Mouse (Mus musculus): Measurements from ENCODE around the gene Akap13. TPM values are rescaled to one million over a fixed set of nuclear protein-coding genes. Genes with fewer than 3 reads are reported as not detected.

Gene Akap13
- total and polyA plus RNA-seq, 3 experiments = 16.8 to 72.0 (median 64.1) TPM

- Histone ChIP-seq H3K27ac (no peak overlapping the region), H3K27me3 (ENCODE audit: control insufficient read depth, insufficient read depth, low read length) (no peaks in the 10 kb centered on the region), H3K79me2 (replicated peaks; ENCODE audit: control insufficient read depth, insufficient read depth, low read length) (peaks cover 6% of the 10 kb centered on the region), H3K36me3 (ENCODE audit: control insufficient read depth, insufficient read depth, low read length) (peaks cover 2% of the 10 kb centered on the region; the same call in 1 of the 2 replicates), H3K4me3 (no peak overlapping the region), H3K9ac (ENCODE audit: low read depth, low read length) (no peak overlapping the region), H3K4me1 (ENCODE audit: control insufficient read depth, insufficient read depth, low read length) (peaks cover 7% of the 10 kb centered on the region)
- intact Hi-C loops (cut with DNase I) = no loop called here
- DNase-seq = no peak
- no peak for TF ChIP-seq POLR2A (IDR thresholded peaks at IDR 0.05; ENCODE audit: insufficient read depth, low read depth, low read length)
Measured at GRCm38 (mm10) chr7:75474564-75475150, 19.3 kb downstream of the Akap13 start.

DNA sequence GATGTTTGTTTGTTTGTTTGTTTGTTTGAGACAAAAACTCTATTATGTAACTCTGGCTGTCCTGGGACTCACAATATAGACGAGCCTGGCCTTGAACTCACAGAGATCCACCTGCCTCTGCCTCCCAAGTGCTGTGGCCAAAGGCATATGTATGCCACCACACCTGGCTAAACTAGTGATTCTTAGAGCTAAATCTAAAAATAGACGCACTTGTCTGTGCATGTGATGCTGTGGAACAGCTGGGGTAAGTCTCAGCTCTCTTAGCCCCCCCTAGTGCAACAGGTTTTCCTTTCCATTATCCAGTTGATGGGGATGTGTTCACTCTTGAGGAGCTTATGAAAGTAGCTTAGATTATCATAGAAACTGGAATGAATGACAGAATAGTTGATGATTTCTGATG lies 22.7 kb downstream of the Akap13 start:
- Histone ChIP-seq H3K4me1 (ENCODE audit: control insufficient read depth, insufficient read depth, low read length) (peaks cover 3% of the 10 kb centered on the region), H3K36me3 (ENCODE audit: control insufficient read depth, insufficient read depth, low read length) (peaks cover 2% of the 10 kb centered on the region), H3K9ac (ENCODE audit: low read depth, low read length) (no peak overlapping the region), H3K4me3 (no peak overlapping the region), H3K27ac (no peak overlapping the region), H3K79me2 (replicated peaks; ENCODE audit: control insufficient read depth, insufficient read depth, low read length) (peaks cover 6% of the 10 kb centered on the region; the same call in 1 of the 2 replicates), H3K27me3 (ENCODE audit: control insufficient read depth, insufficient read depth, low read length) (no peaks in the 10 kb centered on the region)
- intact Hi-C loops (cut with DNase I) = no loop called here
- DNase-seq = no peak
- WGBS = 72% methylated on average over 2 of the region's 2 CpGs
- TF ChIP-seq CTCF (IDR thresholded peaks at IDR 0.05) (no peak), POLR2A (IDR thresholded peaks at IDR 0.05; ENCODE audit: insufficient read depth, low read depth, low read length) (no peak), EP300 (IDR thresholded peaks at IDR 0.05; ENCODE audit: insufficient read depth, low read depth, low read length) (no peak)

DNA sequence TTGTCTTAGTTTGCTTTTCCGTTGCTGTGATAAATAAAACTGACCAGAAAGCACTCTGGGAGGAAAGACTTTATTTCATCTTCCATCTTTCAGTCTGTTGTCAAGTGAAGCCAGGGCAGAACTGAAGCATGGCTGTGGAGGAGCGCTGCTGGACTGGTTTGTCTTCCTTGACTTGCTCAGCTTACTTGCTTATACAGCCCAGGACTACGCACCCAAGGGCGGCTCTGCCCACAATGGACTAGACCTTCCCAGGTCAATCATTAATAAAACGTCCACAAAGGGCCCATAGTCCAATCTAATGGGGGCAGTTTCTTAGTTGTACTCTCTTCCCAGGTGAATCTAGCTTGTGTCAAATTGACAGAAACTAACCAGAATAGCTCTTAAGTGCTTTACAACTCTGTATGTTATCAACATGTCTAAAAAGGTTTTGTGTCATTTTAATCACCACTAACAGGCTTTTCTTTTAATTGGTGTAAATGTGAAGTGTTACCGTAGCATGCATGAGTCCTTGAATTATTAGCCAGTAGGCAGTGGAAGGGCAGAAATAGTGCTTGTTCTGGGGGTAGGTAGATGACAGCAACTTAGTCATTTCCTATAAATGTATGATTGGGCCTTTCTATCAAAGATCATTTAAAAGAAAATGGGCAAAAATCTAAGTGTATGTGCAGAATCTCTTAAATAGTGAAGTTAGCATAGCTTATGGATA lies 25.5 kb downstream of the Akap13 start:
- peaks cover 3% of the 10 kb centered on the region for H3K4me1 ChIP-seq (ENCODE audit: control insufficient read depth, insufficient read depth, low read length)
- no peak overlapping the region for H3K4me3 ChIP-seq
- no peak overlapping the region for H3K9ac ChIP-seq (ENCODE audit: low read depth, low read length)
- H3K36me3 ChIP-seq (ENCODE audit: control insufficient read depth, insufficient read depth, low read length) = peaks cover 8% of the 10 kb centered on the region
- H3K27ac ChIP-seq = no peak overlapping the region
- no peak for DNase-seq
- WGBS = 90% methylated on average over 6 of the region's 6 CpGs
- H3K79me2 ChIP-seq (replicated peaks; ENCODE audit: control insufficient read depth, insufficient read depth, low read length) = peaks cover 3% of the 10 kb centered on the region; the same call in 1 of the 2 replicates
- TF ChIP-seq CTCF (IDR thresholded peaks at IDR 0.05) (no peak), EP300 (IDR thresholded peaks at IDR 0.05; ENCODE audit: insufficient read depth, low read depth, low read length) (no peak), POLR2A (IDR thresholded peaks at IDR 0.05; ENCODE audit: insufficient read depth, low read depth, low read length) (no peak)
- intact Hi-C loops (cut with DNase I) = no loop called here
- H3K27me3 ChIP-seq (ENCODE audit: control insufficient read depth, insufficient read depth, low read length) = no peaks in the 10 kb centered on the region

DNA sequence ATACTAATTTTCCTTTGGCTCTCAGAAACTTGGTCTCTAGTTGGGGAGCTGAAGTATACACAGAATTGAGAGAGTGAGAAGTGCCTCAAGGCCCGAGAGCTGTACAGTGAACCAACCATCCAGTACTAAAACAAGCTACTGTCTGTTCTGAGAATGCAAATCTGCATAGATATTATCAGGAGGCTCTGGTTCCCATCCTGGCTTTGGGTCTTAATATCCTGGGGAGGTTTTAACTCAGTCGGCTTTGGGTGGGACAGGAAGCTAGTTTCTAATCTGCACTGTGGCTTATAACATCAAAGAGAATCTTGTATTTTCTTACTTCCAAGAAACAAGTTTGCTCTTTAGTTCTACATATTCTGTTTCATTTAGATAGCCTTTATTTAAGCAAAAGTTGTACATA lies 30.7 kb downstream of the Akap13 start:
- Histone ChIP-seq H3K9ac (ENCODE audit: low read depth, low read length) (no peak overlapping the region), H3K79me2 (replicated peaks; ENCODE audit: control insufficient read depth, insufficient read depth, low read length) (no peaks in the 10 kb centered on the region; the same call in 1 of the 2 replicates), H3K27me3 (ENCODE audit: control insufficient read depth, insufficient read depth, low read length) (no peaks in the 10 kb centered on the region), H3K4me3 (no peak overlapping the region), H3K36me3 (ENCODE audit: control insufficient read depth, insufficient read depth, low read length) (peaks cover 13% of the 10 kb centered on the region), H3K4me1 (ENCODE audit: control insufficient read depth, insufficient read depth, low read length) (peaks cover 2% of the 10 kb centered on the region), H3K27ac (no peak overlapping the region)
- DNase-seq = no peak
- no peak for TF ChIP-seq POLR2A (IDR thresholded peaks at IDR 0.05; ENCODE audit: insufficient read depth, low read depth, low read length)
- TF ChIP-seq CTCF (IDR thresholded peaks at IDR 0.05) = no peak
- no peak for TF ChIP-seq EP300 (IDR thresholded peaks at IDR 0.05; ENCODE audit: insufficient read depth, low read depth, low read length)
- intact Hi-C loops (cut with DNase I) = no loop called here
- WGBS = 36% methylated on average over 2 of the region's 2 CpGs

- no peak for DNase-seq
- Histone ChIP-seq H3K27ac (no peak overlapping the region; the same call in 1 of the 2 replicates), H3K27me3 (ENCODE audit: control insufficient read depth, insufficient read depth, low read length) (no peaks in the 10 kb centered on the region), H3K4me3 (no peak overlapping the region), H3K79me2 (replicated peaks; ENCODE audit: control insufficient read depth, insufficient read depth, low read length) (peaks cover 2% of the 10 kb centered on the region; the same call in 1 of the 2 replicates), H3K4me1 (ENCODE audit: control insufficient read depth, insufficient read depth, low read length) (peaks cover 15% of the 10 kb centered on the region), H3K9ac (ENCODE audit: low read depth, low read length) (no peak overlapping the region), H3K36me3 (ENCODE audit: control insufficient read depth, insufficient read depth, low read length) (peaks cover 30% of the 10 kb centered on the region)
- TF ChIP-seq CTCF (IDR thresholded peaks at IDR 0.05) (no peak), POLR2A (IDR thresholded peaks at IDR 0.05; ENCODE audit: insufficient read depth, low read depth, low read length) (no peak), EP300 (IDR thresholded peaks at IDR 0.05; ENCODE audit: insufficient read depth, low read depth, low read length) (no peak)
- WGBS = 80% methylated on average over 3 of the region's 3 CpGs
- intact Hi-C loops (cut with DNase I) = no loop called here
Measured at GRCm38 (mm10) chr7:75495941-75496441, 40.7 kb downstream of the Akap13 start.

- H3K4me1 ChIP-seq (ENCODE audit: control insufficient read depth, insufficient read depth, low read length) = peaks cover 16% of the 10 kb centered on the region
- H3K27me3 ChIP-seq (ENCODE audit: control insufficient read depth, insufficient read depth, low read length) = no peaks in the 10 kb centered on the region
- WGBS = 16% methylated on average over 5 of the region's 5 CpGs
- peaks cover 3% of the 10 kb centered on the region; the same call in 1 of the 2 replicates for H3K79me2 ChIP-seq (replicated peaks; ENCODE audit: control insufficient read depth, insufficient read depth, low read length)
- H3K4me3 ChIP-seq = no peak overlapping the region
- TF ChIP-seq POLR2A (IDR thresholded peaks at IDR 0.05; ENCODE audit: insufficient read depth, low read depth, low read length) = no peak
- TF ChIP-seq EP300 (IDR thresholded peaks at IDR 0.05; ENCODE audit: insufficient read depth, low read depth, low read length) = 0 out of 2 replicates have a peak, but pooled peaks have one; percentile 14
- no peak for TF ChIP-seq CTCF (IDR thresholded peaks at IDR 0.05)
- H3K36me3 ChIP-seq (ENCODE audit: control insufficient read depth, insufficient read depth, low read length) = peaks cover 28% of the 10 kb centered on the region
- intact Hi-C loops (cut with DNase I) = no loop called here
- DNase-seq = no peak
- no peak overlapping the region for H3K9ac ChIP-seq (ENCODE audit: low read depth, low read length)
- peak overlapping the region; percentile 8 for H3K27ac ChIP-seq
Measured at GRCm38 (mm10) chr7:75498627-75499026, 43.3 kb downstream of the Akap13 start.

Data from heart, adult 2 months (tissue).